Mouse (Mus musculus) c-Kit-positive CD71-positive TER-119-positive erythroid progenitor cells, embryonic 14.5 days (primary cell): ENCODE results near the gene Lig3.
A peak's percentile ranks its signal among the peaks of the same experiment; 100 is the strongest.
"Not testable (repeated sequence)": the region's sequence is repeated elsewhere in the genome, so short reads cannot be mapped to it uniquely, and the experiment has no call there.

Source experiments
- DNase-seq: peaks from one replicate; pipeline ENCODE4 v3.0.0-alpha.2; 2013; ENCODE audit warnings: low spot score

The Lig3 gene

DNA sequence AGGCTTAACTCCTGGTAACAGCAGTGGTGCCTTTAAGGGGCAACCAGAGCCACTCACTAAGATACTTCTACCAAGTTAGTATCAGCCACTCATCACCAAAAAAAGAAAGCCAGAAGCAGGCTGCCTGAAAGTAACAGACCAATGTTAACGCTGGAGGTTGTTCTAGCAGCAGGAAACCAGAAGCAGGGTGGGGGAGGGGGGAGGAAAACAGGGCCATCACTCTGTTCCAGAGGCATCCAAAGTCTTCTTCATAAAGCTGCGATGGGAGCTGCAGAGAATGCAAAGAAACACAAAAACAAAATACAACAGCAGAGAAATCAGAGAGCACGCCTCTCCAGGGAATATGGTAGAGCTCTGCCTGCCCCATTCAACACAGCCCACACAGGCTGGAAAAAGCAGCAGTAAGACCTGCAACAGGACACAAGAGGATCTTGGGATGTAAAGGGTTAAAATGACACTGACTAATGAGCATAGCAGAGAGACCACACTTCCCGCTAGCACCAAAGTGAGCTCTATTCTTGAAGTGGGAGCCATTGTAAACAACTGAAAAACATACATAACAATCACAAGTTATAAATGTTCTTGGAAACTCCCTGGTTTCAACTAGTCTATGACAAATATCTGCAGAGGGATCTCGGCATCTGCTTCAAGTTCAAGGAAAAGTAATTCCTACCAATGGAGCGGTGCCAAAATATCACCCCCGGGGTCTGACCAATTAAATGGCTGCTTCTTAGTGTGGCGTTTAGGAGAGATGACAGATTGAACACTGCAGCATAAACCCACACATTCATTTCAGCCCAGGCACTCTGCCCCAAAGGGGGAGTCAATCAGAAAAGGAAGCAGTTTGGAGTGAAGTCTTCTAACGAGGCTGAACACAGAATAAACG lies 50.3 kb downstream of the Lig3 start:
- DNase-seq, result no peak

DNA sequence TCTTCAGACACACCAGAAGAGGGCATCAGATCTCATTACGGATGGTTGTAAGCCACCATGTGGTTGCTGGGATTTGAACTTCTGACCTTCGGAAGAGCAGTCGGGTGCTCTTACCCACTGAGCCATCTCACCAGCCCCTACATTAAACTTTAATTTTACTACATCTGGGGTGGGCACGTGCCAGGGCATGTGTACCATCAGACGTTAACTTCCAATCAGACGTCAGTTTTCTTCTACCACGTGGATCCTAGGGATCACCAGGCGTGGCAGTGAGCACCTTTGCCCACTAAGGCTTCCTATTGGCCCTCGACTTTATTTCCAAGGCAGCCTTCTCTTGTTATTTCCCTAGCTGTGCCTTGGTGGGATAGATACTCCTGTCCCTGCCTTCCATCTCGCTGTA lies 51.5 kb downstream of the Lig3 start:
- not testable (repeated sequence) for DNase-seq

DNA sequence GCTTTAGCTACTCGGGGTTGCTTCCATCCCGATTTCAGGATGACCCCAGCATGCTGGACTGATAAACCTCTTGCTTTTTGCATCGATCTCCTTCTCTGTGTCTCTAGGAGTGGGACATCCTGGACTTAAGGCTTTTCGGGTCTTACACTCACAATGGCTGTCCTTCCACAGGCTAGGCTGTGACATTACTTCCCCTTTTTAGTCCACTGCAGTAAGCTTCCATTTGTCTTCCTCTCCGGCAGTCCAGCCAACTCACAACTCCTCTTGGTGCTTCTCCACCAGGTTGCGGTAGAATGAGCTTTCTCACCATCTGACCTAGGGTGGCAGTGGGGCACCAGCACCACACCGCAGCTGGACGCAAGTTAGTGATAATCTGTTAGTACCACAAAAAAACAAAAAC lies 53.0 kb downstream of the Lig3 start:
- no peak for DNase-seq

DNA sequence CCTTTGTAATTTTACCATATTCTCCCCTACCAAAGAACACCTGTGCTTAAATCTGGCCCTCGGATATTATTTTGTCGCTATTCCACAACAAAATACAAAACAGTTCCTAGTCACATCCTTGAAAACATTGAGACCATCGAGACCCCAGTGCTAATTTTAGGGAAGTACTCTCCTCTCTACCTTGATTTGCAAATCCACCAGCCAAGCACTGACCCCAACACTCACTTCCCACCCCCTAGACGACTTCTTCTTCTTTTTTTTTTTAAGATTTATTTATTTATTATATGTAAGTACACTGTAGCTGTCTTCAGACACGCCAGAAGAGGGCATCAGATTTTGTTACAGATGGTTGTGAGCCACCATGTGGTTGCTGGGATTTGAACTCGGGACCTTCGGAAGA lies 53.5 kb downstream of the Lig3 start:
- DNase-seq, result not testable (repeated sequence)

DNA sequence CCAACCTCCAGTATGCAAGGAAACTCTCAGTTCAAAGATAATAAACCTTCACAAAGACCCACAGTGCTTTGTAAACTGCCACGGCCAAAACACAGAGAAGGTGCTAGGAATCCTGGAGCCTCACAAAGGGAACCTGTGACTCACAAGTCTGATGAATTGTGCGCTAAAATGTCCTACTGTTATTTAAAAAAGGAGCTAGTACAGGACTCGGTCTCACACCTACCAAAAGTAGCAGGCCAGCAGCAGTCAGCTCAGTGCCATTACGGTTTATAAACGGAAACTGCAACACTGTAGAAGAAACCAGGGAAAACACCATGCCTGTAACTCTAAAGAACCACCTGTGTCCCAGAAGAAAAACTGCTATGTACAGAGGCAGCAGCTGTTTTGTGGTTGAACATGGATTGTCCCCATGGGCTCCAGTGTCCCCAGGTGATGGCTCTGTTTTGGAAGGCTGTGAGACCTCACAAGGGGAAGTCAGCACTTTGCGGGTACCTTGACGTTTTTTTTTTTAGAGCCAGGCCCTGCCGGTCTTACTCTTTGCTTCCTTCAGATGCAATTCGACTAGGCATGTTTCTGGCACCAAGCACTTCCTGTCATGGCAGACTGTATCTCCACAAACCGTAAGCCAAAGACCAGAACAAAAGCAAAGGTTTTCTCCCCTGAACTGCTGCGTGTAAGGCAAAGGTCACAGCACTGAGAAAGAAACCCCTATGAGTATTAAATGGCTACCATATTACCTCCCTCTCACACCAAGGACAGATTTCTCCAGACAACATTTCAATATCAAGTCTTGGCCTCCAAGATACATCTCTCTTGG lies 54.9 kb downstream of the Lig3 start:
- DNase-seq, result no peak

DNA sequence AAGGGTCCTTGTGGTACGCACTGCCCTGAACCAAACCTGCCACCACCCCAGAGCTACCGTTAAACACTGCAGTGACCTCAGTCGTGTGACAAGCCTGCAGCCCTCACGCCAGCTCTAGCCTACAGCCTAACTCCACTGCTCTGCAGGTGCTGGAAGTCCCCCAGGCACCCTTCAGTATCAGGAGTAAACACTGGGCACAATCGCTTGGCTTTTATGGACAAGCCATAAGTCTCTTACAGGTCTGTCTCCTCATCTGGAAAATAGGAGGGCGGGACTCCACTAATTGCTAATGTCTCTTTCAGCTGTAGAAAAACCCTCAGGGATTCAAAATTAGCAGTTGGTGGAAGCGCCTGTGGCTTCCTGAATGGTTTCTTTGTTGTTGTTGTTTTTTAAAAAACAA lies 56.3 kb downstream of the Lig3 start:
- no peak for DNase-seq

DNA sequence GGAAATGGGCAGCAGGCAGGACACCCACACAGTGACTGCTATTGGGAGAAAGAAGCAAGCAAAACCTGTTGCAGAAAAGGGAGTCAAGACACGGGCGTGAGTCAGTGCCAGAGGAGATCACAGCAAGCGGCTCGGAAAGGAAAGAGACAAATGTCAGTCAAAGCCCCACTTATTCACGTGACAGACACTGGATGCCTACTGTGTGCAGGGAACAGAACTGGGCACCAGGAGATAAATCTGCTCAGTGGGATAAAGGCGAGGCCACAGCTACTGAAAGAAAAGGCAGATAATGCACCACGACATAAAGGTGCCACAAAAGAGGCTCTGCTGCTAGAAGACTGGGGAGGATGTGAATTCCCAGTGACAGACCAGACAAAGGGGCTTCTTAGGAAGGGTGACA lies 56.9 kb downstream of the Lig3 start:
- DNase-seq, result no peak

DNA sequence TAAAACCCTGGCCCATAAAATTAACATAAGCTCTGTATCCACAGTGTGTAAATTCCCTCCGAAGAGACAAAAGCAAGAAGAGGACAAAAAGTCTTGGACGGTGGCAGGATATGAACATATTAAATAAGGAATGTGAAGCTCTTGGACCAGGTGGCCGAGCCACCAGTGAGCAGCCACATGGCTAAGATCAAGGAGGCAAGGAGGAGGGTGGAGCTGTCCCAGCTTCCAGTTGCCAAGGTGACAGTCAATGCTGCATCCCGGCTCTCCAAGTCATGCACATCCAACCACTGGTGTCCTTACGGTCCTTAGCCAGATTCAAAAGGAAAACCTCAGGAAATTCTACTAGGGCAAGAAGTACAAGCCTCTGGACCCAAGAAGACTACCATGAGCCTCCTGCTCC lies 57.6 kb downstream of the Lig3 start:
- DNase-seq, result no peak

DNA sequence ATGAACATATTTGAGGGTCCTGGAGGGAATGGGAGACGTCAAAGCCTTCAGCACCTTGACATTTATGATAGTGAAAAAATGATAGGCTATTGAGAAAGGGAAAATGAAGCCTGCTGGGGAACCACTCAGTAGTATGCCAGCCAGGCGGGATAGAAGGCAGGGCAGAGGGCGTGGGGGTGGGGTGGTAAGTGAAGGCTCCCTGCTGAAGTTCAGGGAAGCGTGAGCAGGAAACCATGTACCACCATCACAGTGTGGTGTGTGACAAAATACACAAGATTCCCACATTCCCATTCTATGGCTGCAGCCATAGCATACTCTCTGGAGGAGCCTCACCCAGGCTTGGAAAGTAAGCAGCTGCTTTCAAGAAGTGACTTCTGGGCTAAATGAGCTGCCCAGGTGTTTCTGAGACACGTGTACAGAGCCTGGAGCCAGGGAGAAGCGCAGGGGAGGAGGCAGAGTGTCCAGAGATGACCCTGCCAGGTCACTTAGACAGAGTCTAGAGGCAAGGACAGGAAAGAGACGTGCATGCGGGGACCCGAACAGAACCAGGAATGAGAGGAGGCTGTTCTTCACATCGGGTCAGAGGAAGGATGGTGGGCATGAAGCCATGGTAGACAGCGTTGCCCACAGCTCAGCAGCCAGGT lies 64.0 kb downstream of the Lig3 start:
- DNase-seq, result no peak

DNA sequence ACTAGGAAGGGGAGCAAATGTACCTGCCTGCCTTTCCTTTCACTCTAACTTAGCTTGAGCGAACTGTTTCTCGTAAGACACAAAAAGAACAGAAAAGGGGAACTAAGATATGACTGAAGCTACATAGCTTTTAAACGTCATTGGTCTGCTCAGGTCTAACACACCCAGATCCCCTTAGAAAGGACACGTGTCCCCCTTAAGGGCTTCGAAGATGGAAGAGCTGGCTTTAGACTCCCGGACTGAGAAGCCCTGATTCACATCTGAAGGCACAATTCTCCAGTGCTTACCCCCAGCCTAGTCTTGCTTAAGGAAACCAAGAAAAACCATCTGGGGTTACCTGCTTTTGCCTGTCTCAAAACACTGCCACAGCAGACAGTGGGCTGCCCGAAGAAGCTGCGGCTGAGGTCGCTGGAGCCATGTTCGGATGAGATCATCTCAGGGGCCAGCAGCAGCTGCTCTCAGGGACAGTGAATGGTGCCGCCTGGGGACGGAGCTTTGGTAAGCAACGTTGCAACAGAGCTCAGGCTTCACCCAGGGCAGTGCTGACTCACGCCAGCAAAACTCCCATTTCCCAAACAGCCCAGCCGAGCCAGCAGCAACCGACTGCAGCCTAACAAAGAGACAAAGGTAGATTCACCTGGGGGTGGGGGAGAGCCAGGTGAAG lies 64.6 kb downstream of the Lig3 start:
- peak; percentile 79 for DNase-seq

DNA sequence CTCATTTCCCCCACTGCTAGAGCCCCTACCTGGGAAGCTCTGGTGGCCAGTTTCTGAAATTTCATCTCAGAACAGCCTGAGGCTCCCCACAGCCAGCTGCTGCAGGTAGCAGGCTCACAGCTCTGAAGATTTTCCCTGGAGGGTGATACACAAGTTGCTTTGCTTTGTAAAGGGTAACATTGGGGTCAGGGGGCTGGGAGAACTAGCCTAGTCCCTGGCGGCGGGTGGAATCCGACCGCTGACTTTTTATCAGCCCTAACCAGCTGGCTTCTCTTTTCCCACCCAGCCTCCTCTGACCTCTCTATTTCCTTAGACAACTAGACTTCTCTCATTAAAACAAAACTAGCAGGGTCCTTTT lies 65.2 kb downstream of the Lig3 start:
- peak; percentile 82 for DNase-seq

DNA sequence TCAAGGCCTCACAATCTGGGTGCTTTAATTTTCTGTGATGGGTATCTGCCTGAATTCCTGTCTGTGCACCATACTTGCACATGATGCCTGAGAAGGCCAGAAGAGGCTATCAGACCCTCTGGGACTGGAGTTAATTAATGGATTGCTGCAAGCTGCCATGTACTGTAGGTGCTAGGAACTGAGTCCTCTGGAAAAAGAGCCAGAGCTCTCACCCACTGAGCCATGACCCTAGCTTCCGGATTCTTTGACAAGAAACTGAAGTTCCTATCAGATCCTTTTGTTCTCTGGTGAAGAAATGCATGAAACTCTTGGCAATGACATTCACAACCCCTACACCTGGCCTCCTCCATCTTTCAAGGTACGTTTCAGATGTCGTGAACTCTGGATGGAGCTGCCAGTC lies 66.0 kb downstream of the Lig3 start:
- DNase-seq, result no peak

DNA sequence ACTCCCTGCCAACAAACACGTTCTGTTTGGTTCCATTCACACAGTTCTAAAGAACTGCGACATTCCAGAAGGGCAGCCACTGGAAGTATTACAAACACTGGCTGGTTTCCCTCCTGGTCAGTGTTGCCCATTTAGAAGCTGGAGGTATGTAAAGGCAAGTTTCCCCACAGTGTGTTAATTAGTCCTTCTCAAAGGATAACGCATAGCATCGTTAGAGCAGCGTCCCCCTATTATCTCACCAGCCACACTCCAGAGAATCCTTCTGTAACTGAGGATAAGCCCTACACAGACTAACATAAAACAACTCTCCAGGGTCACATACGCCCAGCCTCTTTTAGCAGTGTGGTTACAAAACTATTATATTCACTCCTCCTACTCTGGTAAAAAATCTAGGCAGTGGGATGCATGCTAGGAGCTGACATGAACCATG lies 66.7 kb downstream of the Lig3 start:
- DNase-seq, result peak; percentile 94

DNA sequence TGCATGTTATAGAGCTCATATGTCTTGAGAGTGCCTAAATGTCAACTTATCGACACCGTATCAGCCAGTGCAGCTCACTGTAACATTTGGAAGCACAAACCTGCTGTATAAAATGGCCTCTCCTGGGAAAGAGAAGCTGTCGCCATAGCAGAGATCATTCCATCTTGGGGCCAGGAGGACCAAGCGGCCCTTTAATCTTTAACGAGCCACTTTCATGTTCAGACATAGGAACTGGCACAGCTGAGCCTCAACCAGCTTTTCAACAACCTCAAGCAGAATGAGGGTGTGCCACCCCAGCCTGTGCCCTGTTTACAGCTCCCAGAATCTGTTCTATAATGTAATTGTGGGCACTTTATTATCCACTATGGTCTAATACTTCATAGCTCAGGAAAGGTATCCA lies 69.4 kb downstream of the Lig3 start:
- no peak for DNase-seq

DNA sequence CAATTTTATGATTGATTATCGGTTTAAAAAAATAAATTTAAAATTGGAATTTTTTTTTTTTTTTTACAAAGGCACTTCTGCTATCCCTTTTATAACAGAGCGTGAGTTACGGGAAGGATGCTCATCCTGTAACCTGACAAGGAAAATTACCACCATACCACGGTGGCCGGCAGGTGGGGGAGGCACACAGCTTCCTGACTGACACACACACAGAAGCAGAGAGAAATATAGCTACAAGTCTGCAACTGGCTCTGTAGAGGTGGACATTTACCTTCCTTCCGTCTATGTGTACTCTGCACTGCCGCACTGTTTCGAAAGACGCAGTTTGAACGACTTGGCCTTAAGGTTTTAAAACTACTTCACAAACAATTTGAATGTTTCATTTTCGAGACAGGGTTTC lies 71.2 kb downstream of the Lig3 start:
- no peak for DNase-seq

DNA sequence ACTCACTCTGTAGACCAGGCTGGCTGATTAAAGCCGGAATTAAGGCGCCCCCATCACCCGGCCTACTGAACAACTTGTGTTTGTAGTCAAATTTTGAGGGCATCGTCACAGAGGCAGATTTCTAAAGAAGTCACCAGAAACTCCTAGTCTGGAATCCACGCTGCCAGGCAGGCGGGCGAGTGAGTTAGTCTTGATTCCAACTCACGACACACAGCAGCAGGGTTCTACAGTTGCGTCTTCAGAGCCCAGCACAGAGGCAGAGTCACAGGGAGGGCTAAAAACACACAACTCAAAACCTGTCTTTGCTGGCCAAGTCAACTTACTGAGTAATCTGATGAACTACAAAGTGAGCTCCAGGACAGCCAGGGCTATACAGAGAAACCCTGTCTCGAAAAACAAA lies 71.6 kb downstream of the Lig3 start:
- no peak for DNase-seq

DNA sequence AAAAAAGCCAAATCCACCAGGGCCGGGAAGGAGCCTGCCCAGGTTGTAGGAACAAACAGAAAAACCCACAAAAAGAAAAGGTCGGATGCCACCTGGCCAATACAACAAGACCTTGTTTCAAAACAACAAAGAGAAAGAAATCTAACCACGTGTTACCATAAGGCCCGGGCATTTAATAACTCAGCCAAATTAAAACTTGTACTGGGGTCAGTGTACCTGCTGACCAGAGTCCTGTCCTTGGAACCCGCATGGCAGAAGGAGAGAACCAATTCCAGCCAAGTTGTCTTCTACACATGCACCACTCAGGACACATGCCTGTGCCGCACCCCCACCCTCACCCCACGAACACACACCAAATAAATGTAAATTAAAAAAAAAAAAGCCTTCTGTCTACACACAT lies 72.0 kb downstream of the Lig3 start:
- no peak for DNase-seq
